Mouse (Mus musculus) adrenal gland, adult 2 months (tissue): ENCODE results near the gene Ncor2. TPM values are rescaled to one million over a fixed set of nuclear protein-coding genes. Genes with fewer than 3 reads are reported as not detected.

Experiments used
- DNase-seq: peaks from one replicate; pipeline ENCODE4 v3.0.0; 2021
- polyA plus RNA-seq: library from polyadenylated mRNA; depleted of rRNA; stranded (reverse); fragments of >200 nt; gene quantifications from 2 replicates; pipeline ENCODE4 v1.2.3, GENCODE M21; 2012
- total RNA-seq, 2 experiments: library from RNA; stranded (reverse); gene quantifications; 2 replicates each; pipeline ENCODE4 v1.2.3; 2021

The Ncor2 gene
- total and polyA plus RNA-seq, 3 experiments, result 149 to 340 (median 229) TPM

GRCm38 (mm10) chr5:125127920-125128319 lies 51.1 kb downstream of the Ncor2 start:
- DNase-seq, result no peak

GRCm38 (mm10) chr5:125127426-125127825 lies 51.6 kb downstream of the Ncor2 start:
- peak; percentile 73 for DNase-seq

- DNase-seq, result no peak
Measured at GRCm38 (mm10) chr5:125125966-125126464, 53.0 kb downstream of the Ncor2 start.

GRCm38 (mm10) chr5:125125219-125125618 lies 53.8 kb downstream of the Ncor2 start:
- peak; percentile 60 for DNase-seq

GRCm38 (mm10) chr5:125124002-125124401 lies 55.0 kb downstream of the Ncor2 start:
- no peak for DNase-seq

GRCm38 (mm10) chr5:125123206-125123605 lies 55.8 kb downstream of the Ncor2 start:
- DNase-seq, result peak; percentile 50

- DNase-seq, result no peak
Measured at GRCm38 (mm10) chr5:125122546-125122945, 56.5 kb downstream of the Ncor2 start.

- DNase-seq, result peak; percentile 75
Measured at GRCm38 (mm10) chr5:125122049-125122448, 57.0 kb downstream of the Ncor2 start.

- no peak for DNase-seq
Measured at GRCm38 (mm10) chr5:125120517-125121303, 58.3 kb downstream of the Ncor2 start.

- DNase-seq, result no peak
Measured at GRCm38 (mm10) chr5:125117238-125117637, 61.8 kb downstream of the Ncor2 start.

GRCm38 (mm10) chr5:125113029-125113428 lies 66.0 kb downstream of the Ncor2 start:
- no peak for DNase-seq

- DNase-seq, result no peak
Measured at GRCm38 (mm10) chr5:125112588-125112987, 66.4 kb downstream of the Ncor2 start.

GRCm38 (mm10) chr5:125111137-125111536 lies 67.9 kb downstream of the Ncor2 start:
- peak; percentile 49 for DNase-seq

- no peak for DNase-seq
Measured at GRCm38 (mm10) chr5:125110722-125111121, 68.3 kb downstream of the Ncor2 start.

GRCm38 (mm10) chr5:125110196-125110595 lies 68.8 kb downstream of the Ncor2 start:
- no peak for DNase-seq

GRCm38 (mm10) chr5:125107011-125107651 lies 71.9 kb downstream of the Ncor2 start:
- DNase-seq, result peak; percentile 62

GRCm38 (mm10) chr5:125106191-125106590 lies 72.8 kb downstream of the Ncor2 start:
- DNase-seq, result peak; percentile 90

- DNase-seq, result no peak
Measured at GRCm38 (mm10) chr5:125104841-125105240, 74.2 kb downstream of the Ncor2 start.

GRCm38 (mm10) chr5:125103396-125103795 lies 75.6 kb downstream of the Ncor2 start:
- no peak for DNase-seq

GRCm38 (mm10) chr5:125102907-125103306 lies 76.1 kb downstream of the Ncor2 start:
- DNase-seq, result no peak

- DNase-seq, result no peak
Measured at GRCm38 (mm10) chr5:125102352-125102751, 76.7 kb downstream of the Ncor2 start.

- DNase-seq, result no peak
Measured at GRCm38 (mm10) chr5:125099785-125100350, 79.2 kb downstream of the Ncor2 start.

- no peak for DNase-seq
Measured at GRCm38 (mm10) chr5:125098692-125099091, 80.3 kb downstream of the Ncor2 start.
